Mouse (Mus musculus) stomach, postnatal 0 days (tissue): ENCODE results near the gene Tcf20. TPM values are rescaled to one million over a fixed set of nuclear protein-coding genes. Genes with fewer than 3 reads are reported as not detected.

Experiments
- ATAC-seq: fragments of 200-750 bp; cut with Nextera tagmentation; 2 replicates; pipeline ENCODE4 v1.8.0; 2017; ENCODE audit not compliant: low FRiP score, low TSS enrichment
- DNase-seq: peaks from one replicate; pipeline ENCODE4 v3.0.0-alpha.2; 2016; ENCODE audit warnings: low spot score
- H3K27ac ChIP-seq: fragments of 300-500 bp; sonication (generic); replicated peaks from 2 replicates; pipeline ENCODE4 v1.5.1; 2014; ENCODE audit warnings: mild to moderate bottlenecking, control low read depth
- H3K27me3 ChIP-seq: fragments of 300-500 bp; sonication (generic); 2 replicates; pipeline ENCODE4 v1.6.1; 2014; ENCODE audit warnings: low read length; ENCODE audit not compliant: control insufficient read depth, insufficient read depth
- H3K36me3 ChIP-seq: fragments of 300-500 bp; sonication (generic); 2 replicates; pipeline ENCODE4 v1.6.1; 2014; ENCODE audit warnings: low read length, mixed read lengths; ENCODE audit not compliant: control insufficient read depth, insufficient read depth
- H3K4me1 ChIP-seq: fragments of 300-500 bp; sonication (generic); replicated peaks from 2 replicates; pipeline ENCODE4 v1.6.1; 2014; ENCODE audit warnings: antibody characterized with exemption; ENCODE audit not compliant: control insufficient read depth, insufficient read depth
- H3K4me2 ChIP-seq: fragments of 300-500 bp; sonication (generic); replicated peaks from 2 replicates; pipeline ENCODE4 v1.6.1; 2014; ENCODE audit warnings: low read depth, mild to moderate bottlenecking, control low read depth, moderate library complexity
- H3K4me3 ChIP-seq: fragments of 300-500 bp; sonication (generic); 2 replicates; pipeline ENCODE4 v1.5.1; 2014; ENCODE audit warnings: low read depth, low read length, control low read depth
- H3K9ac ChIP-seq: fragments of 300-500 bp; sonication (generic); 2 replicates; pipeline ENCODE4 v1.6.1; 2014; ENCODE audit warnings: mild to moderate bottlenecking, low read length, control low read depth, mixed read lengths
- H3K9me3 ChIP-seq: fragments of 300-500 bp; sonication (generic); 2 replicates; pipeline ENCODE4 v1.6.1; 2016; ENCODE audit warnings: low read length; ENCODE audit not compliant: control insufficient read depth
- CTCF ChIP-seq: IDR thresholded peaks from 2 replicates; pipeline ENCODE4 v1.5.1; 2016; ENCODE audit warnings: antibody characterized with exemption, low read depth, mild to moderate bottlenecking, moderate library complexity
- EP300 ChIP-seq: optimal IDR thresholded peaks from 2 replicates; pipeline ENCODE3; 2016; ENCODE audit warnings: antibody characterized with exemption
- WGBS: fragments of 180-500 bp; shearing (Covaris S2); extraction: QIAGEN DNeasy Blood & Tissue Kit; methylation state at CpG from one replicate; pipeline ENCODE4 v1.1.7; 2014; 5-methylcytosine and 5-hydroxymethylcytosine counted together
- polyA plus RNA-seq: library from polyadenylated mRNA; unstranded; fragments of >200 nt; fragmentation: Nextera tagmentation; extraction: Ambion mirVana; gene quantifications from 2 replicates; pipeline ENCODE4 v1.2.1, GENCODE M21; 2015

The Tcf20 gene
- polyA plus RNA-seq, 1 experiment from 2014 or later = 3.6 TPM

- 15% methylated on average over 17 of the region's 17 CpGs for WGBS
- DNase-seq = peak; percentile 63
- H3K9ac ChIP-seq = 0 out of 2 replicates have a peak overlapping the region, but pooled peaks have one; percentile 23
Measured at GRCm38 (mm10) chr15:82938155-82938569, 49.5 kb downstream of the Tcf20 start.

GRCm38 (mm10) chr15:82937428-82937992 is 50.2 kb downstream of the Tcf20 start:
- TF ChIP-seq EP300 (no peak), CTCF (no peak)
- 41% methylated on average over 5 of the region's 5 CpGs for WGBS
- ATAC-seq (peak; percentile 38; the same call in 1 of the 2 replicates), DNase-seq (no peak)
- no peaks in the 10 kb centered on the region for H3K27me3 ChIP-seq
- H3K27ac ChIP-seq = peak overlapping the region; percentile 49
- H3K4me1 ChIP-seq = peaks cover 23% of the 10 kb centered on the region
- H3K4me3 ChIP-seq = no peak overlapping the region
- no peak overlapping the region for H3K9ac ChIP-seq
- no peaks in the 10 kb centered on the region for H3K9me3 ChIP-seq
- H3K36me3 ChIP-seq = no peaks in the 10 kb centered on the region
- H3K4me2 ChIP-seq = peak overlapping the region; percentile 28

More at GRCm38 (mm10) chr15:82938155-82938569, 49.5 kb downstream of the Tcf20 start:
- no peak for TF ChIP-seq CTCF
- no peak for TF ChIP-seq EP300
- Histone ChIP-seq H3K4me1 (peaks cover 18% of the 10 kb centered on the region), H3K4me3 (no peak overlapping the region), H3K36me3 (no peaks in the 10 kb centered on the region), H3K4me2 (peak overlapping the region; percentile 28), H3K27ac (peak overlapping the region; percentile 49), H3K9me3 (no peaks in the 10 kb centered on the region), H3K27me3 (no peaks in the 10 kb centered on the region)
- peak; percentile 12; the same call in 1 of the 2 replicates for ATAC-seq

- no peak overlapping the region for H3K4me3 ChIP-seq
- H3K9me3 ChIP-seq = no peaks in the 10 kb centered on the region
- WGBS = 87% methylated on average over 10 of the region's 10 CpGs
- H3K27ac ChIP-seq = no peak overlapping the region
- no peak for TF ChIP-seq EP300
- TF ChIP-seq CTCF = no peak
- no peaks in the 10 kb centered on the region for H3K27me3 ChIP-seq
- H3K4me1 ChIP-seq = peaks cover 20% of the 10 kb centered on the region
- no peak overlapping the region for H3K9ac ChIP-seq
- H3K4me2 ChIP-seq = no peak overlapping the region
- ATAC-seq = no peak
- DNase-seq = no peak
- H3K36me3 ChIP-seq = no peaks in the 10 kb centered on the region
Measured at GRCm38 (mm10) chr15:82934971-82935370, 52.7 kb downstream of the Tcf20 start.

- Histone ChIP-seq H3K4me1 (peaks cover 28% of the 10 kb centered on the region), H3K36me3 (no peaks in the 10 kb centered on the region), H3K27ac (peak overlapping the region; percentile 53; the same call in 1 of the 2 replicates), H3K9ac (no peak overlapping the region), H3K4me3 (no peak overlapping the region), H3K27me3 (no peaks in the 10 kb centered on the region), H3K4me2 (no peak overlapping the region), H3K9me3 (no peaks in the 10 kb centered on the region)
- TF ChIP-seq CTCF = no peak
- TF ChIP-seq EP300 = no peak
- 39% methylated on average over 4 of the region's 4 CpGs for WGBS
- ATAC-seq (peak; percentile 43; the same call in 1 of the 2 replicates), DNase-seq (peak; percentile 39)
Measured at GRCm38 (mm10) chr15:82932936-82933650, 54.6 kb downstream of the Tcf20 start.

GRCm38 (mm10) chr15:82931436-82931835 is 56.2 kb downstream of the Tcf20 start:
- 86% methylated on average over 5 of the region's 5 CpGs for WGBS
- Histone ChIP-seq H3K9ac (no peak overlapping the region), H3K4me1 (peaks cover 18% of the 10 kb centered on the region), H3K4me2 (no peak overlapping the region), H3K36me3 (no peaks in the 10 kb centered on the region), H3K4me3 (no peak overlapping the region), H3K9me3 (no peaks in the 10 kb centered on the region), H3K27ac (no peak overlapping the region), H3K27me3 (no peaks in the 10 kb centered on the region)
- TF ChIP-seq CTCF = no peak
- no peak for TF ChIP-seq EP300
- ATAC-seq = no peak
- no peak for DNase-seq

GRCm38 (mm10) chr15:82929595-82929994 is 58.1 kb downstream of the Tcf20 start:
- ATAC-seq (no peak), DNase-seq (peak; percentile 64)
- no peaks in the 10 kb centered on the region for H3K36me3 ChIP-seq
- H3K27me3 ChIP-seq = no peaks in the 10 kb centered on the region
- no peak overlapping the region for H3K4me3 ChIP-seq
- H3K4me2 ChIP-seq = no peak overlapping the region; the same call in 1 of the 2 replicates
- no peak overlapping the region for H3K9ac ChIP-seq
- no peak for TF ChIP-seq EP300
- TF ChIP-seq CTCF = no peak
- no peak overlapping the region; the same call in 1 of the 2 replicates for H3K27ac ChIP-seq
- no peaks in the 10 kb centered on the region for H3K9me3 ChIP-seq
- peaks cover 21% of the 10 kb centered on the region for H3K4me1 ChIP-seq
- 19% methylated on average over 9 of the region's 9 CpGs for WGBS
